Mouse (Mus musculus): ENCODE results near the gene Ddah2.

Ddah2 gene

GRCm38 (mm10) chr17:35058911-35059892 lies at the start of gene Ddah2:
Gene Ddah2, plus strand, starts transcription at chr17:35059035.
- peak; percentile 45 to 49 for DNase-seq (ENCODE audit: low spot score in 2 of 2)

- DNase-seq (ENCODE audit: low spot score in 2 of 2): no peak
These were observed 49.2 kb upstream of the Ddah2 start for GRCm38 (mm10) chr17:35009586-35009985.

- DNase-seq (ENCODE audit: low spot score in 2 of 2): no peak
These were observed 47.4 kb upstream of the Ddah2 start for GRCm38 (mm10) chr17:35011440-35011839.

GRCm38 (mm10) chr17:35012430-35012829 lies 46.4 kb upstream of the Ddah2 start:
- no peak for DNase-seq (ENCODE audit: low spot score in 2 of 2)

- DNase-seq (ENCODE audit: low spot score in 2 of 2): no peak
These were observed 45.6 kb upstream of the Ddah2 start for GRCm38 (mm10) chr17:35013221-35013620.

GRCm38 (mm10) chr17:35015296-35015695 lies 43.5 kb upstream of the Ddah2 start:
- no peak for DNase-seq (ENCODE audit: low spot score in 2 of 2)

GRCm38 (mm10) chr17:35016376-35016775 lies 42.5 kb upstream of the Ddah2 start, which contains the start of gene Vwa7:
Gene Vwa7, plus strand, starts transcription at chr17:35016579.
- DNase-seq (ENCODE audit: low spot score in 2 of 2): no peak

GRCm38 (mm10) chr17:35016791-35017705 lies 41.8 kb upstream of the Ddah2 start:
- no peak for DNase-seq (ENCODE audit: low spot score in 2 of 2)

GRCm38 (mm10) chr17:35017706-35018030 lies 41.2 kb upstream of the Ddah2 start:
- no peak for DNase-seq (ENCODE audit: low spot score in 2 of 2)

GRCm38 (mm10) chr17:35018171-35018570 lies 40.7 kb upstream of the Ddah2 start:
- no peak for DNase-seq (ENCODE audit: low spot score in 2 of 2)

- DNase-seq (ENCODE audit: low spot score in 2 of 2): no peak
These were observed 38.9 kb upstream of the Ddah2 start for GRCm38 (mm10) chr17:35019894-35020293.

- no peak for DNase-seq (ENCODE audit: low spot score in 2 of 2)
These were observed 38.3 kb upstream of the Ddah2 start for GRCm38 (mm10) chr17:35020551-35020950.

- DNase-seq (ENCODE audit: low spot score in 2 of 2): peak; percentile 60 to 67
These were observed 37.5 kb upstream of the Ddah2 start for GRCm38 (mm10) chr17:35021163-35021808.

- no peak for DNase-seq (ENCODE audit: low spot score in 2 of 2)
These were observed 36.9 kb upstream of the Ddah2 start for GRCm38 (mm10) chr17:35021842-35022477.

GRCm38 (mm10) chr17:35022541-35023060 lies 36.2 kb upstream of the Ddah2 start:
- DNase-seq (ENCODE audit: low spot score in 2 of 2): no peak

GRCm38 (mm10) chr17:35023221-35023620 lies 35.6 kb upstream of the Ddah2 start:
- no peak for DNase-seq (ENCODE audit: low spot score in 2 of 2)

GRCm38 (mm10) chr17:35023756-35024155 lies 35.1 kb upstream of the Ddah2 start:
- no peak for DNase-seq (ENCODE audit: low spot score in 2 of 2)

GRCm38 (mm10) chr17:35024261-35024660 lies 34.6 kb upstream of the Ddah2 start:
- DNase-seq (ENCODE audit: low spot score in 2 of 2): no peak

- DNase-seq (ENCODE audit: low spot score in 2 of 2): no peak
These were observed 33.9 kb upstream of the Ddah2 start for GRCm38 (mm10) chr17:35024691-35025488.

- no peak for DNase-seq (ENCODE audit: low spot score in 2 of 2)
These were observed 32.6 kb upstream of the Ddah2 start for GRCm38 (mm10) chr17:35026206-35026605.
